Mouse (Mus musculus) lung, adult 2 months (tissue): Measurements from ENCODE around the gene Atp6v0b.

ENCODE experiments used
- CTCF ChIP-seq: fragments of 200-500 bp; IDR thresholded peaks from 2 replicates; pipeline ENCODE4 v1.5.1; 2011; ENCODE audit warnings: mild to moderate bottlenecking, low read length, control low read depth; ENCODE audit not compliant: insufficient read depth
- POLR2A ChIP-seq: fragments of 200-500 bp; IDR thresholded peaks from 2 replicates; pipeline ENCODE4 v1.6.1; 2011; ENCODE audit warnings: low read depth, mild to moderate bottlenecking, control low read depth, low read length, borderline replicate concordance; ENCODE audit errors: extremely low read depth

- TF ChIP-seq CTCF (no peak), POLR2A (no peak)
Observed at GRCm38 (mm10) chr4:117921358-117921757, 34.2 kb upstream of the Atp6v0b start.
